Mouse (Mus musculus) ZHBTc4 (cell line): ENCODE data around the gene Gm14744.
"Not testable (repeated sequence)": the region's sequence is repeated elsewhere in the genome, so short reads cannot be mapped to it uniquely, and the experiment has no call there.

Experiments
- DNase-seq: peaks from one replicate; pipeline ENCODE4 v3.0.0-alpha.2; 2011; ENCODE audit warnings: low read depth, low spot score

The Gm14744 gene

GRCm38 (mm10) chrX:77864458-77864857, at the start of gene Gm14744:
Gene Gm14744 (plus strand): TSS chrX:77864758.
- DNase-seq: not testable (repeated sequence)

GRCm38 (mm10) chrX:77853523-77853922, 11.0 kb upstream of the Gm14744 start, which contains the start of gene Pbsn:
Gene Pbsn (minus strand): TSS chrX:77853623.
- no peak for DNase-seq

GRCm38 (mm10) chrX:77880033-77880432, 15.5 kb downstream of the Gm14744 start:
- peak; percentile 1 for DNase-seq
